Mouse (Mus musculus): ENCODE results near the gene Eps8l3. TPM values are rescaled to one million over a fixed set of nuclear protein-coding genes. Genes with fewer than 3 reads are reported as not detected.

The Eps8l3 gene
- polyA plus RNA-seq, 1 experiment from 2014 or later = 0.38 TPM

DNA sequence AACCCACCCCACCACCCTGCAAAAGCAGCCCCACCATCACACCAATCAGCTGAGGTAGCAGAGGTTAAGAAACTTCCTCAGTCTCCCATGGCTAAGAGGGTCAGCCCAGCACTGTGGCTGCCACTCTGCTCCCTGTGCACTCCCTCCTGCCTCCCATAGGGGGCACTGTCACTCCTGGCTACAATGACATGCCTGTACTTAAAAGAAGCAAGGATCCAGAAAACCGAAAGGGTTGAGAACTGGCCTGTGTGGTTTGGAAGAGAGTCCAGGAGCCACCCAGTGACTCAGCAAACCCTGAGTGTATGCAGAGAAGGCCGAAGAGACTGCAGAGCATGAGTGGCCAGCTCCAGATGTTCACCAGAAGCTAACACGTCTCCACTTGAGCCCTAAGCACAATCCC is 62.4 kb downstream of the Eps8l3 start:
- Histone ChIP-seq H3K27ac (no peak overlapping the region), H3K4me1 (peaks cover 8% of the 10 kb centered on the region), H3K9me3 (no peaks in the 10 kb centered on the region), H3K36me3 (no peaks in the 10 kb centered on the region), H3K4me3 (no peak overlapping the region), H3K27me3 (no peaks in the 10 kb centered on the region), H3K9ac (no peak overlapping the region), H3K4me2 (replicated peaks) (no peak overlapping the region)
- ATAC-seq (ENCODE audit: low FRiP score, low read depth) = no peak
- 45% methylated on average over 3 of the region's 3 CpGs for WGBS

DNA sequence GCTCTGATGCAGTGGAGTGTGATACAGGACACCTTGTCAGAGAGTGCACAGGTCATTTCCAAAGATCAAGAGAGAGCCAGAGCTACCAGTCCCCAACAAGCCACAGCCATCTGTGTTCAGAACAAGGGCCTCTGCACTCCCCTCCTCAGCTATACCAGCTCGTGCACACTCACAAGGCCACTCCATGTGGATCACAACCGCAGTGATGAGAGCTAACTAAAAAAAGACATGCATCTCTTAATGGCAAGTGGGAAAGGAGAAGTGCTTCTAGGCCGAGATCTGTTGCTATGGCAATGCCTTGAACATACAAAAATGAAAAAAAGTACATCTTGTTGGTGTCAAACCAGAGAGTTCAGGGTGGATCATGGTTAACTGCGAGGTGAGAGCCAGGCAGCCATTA is 62.8 kb downstream of the Eps8l3 start:
- no peak overlapping the region for H3K27ac ChIP-seq
- no peak overlapping the region for H3K4me2 ChIP-seq (replicated peaks)
- H3K4me1 ChIP-seq = peaks cover 8% of the 10 kb centered on the region
- no peak overlapping the region for H3K4me3 ChIP-seq
- no peaks in the 10 kb centered on the region for H3K36me3 ChIP-seq
- no peaks in the 10 kb centered on the region for H3K27me3 ChIP-seq
- H3K9me3 ChIP-seq = no peaks in the 10 kb centered on the region
- no peak for ATAC-seq (ENCODE audit: low FRiP score, low read depth)
- 79% methylated on average over 4 of the region's 4 CpGs for WGBS
- H3K9ac ChIP-seq = no peak overlapping the region

DNA sequence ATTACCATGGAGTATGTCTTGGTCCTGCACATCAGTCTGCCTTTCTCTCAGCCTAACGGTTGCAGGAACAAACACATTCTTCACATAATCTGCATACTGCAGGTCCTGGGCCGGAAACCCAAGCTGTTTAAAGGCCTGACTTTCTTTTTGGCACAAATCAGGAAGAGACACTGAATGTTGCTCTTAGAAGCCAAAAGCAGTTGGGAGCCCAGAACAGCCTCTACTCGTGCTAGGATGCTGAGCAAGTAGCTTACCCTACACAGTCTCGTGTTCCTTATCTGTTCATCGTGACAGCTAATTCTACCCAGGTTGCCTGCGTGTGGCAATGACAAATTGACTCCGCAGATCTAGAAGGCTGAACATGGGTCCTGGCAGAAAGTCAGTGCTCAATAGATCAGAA is 63.5 kb downstream of the Eps8l3 start:
- Histone ChIP-seq H3K36me3 (no peaks in the 10 kb centered on the region), H3K4me1 (peaks cover 8% of the 10 kb centered on the region), H3K4me2 (replicated peaks) (no peak overlapping the region), H3K4me3 (no peak overlapping the region), H3K9ac (no peak overlapping the region), H3K27me3 (no peaks in the 10 kb centered on the region), H3K27ac (no peak overlapping the region), H3K9me3 (no peaks in the 10 kb centered on the region)
- WGBS = 70% methylated on average over 7 of the region's 7 CpGs
- no peak for ATAC-seq (ENCODE audit: low FRiP score, low read depth)

DNA sequence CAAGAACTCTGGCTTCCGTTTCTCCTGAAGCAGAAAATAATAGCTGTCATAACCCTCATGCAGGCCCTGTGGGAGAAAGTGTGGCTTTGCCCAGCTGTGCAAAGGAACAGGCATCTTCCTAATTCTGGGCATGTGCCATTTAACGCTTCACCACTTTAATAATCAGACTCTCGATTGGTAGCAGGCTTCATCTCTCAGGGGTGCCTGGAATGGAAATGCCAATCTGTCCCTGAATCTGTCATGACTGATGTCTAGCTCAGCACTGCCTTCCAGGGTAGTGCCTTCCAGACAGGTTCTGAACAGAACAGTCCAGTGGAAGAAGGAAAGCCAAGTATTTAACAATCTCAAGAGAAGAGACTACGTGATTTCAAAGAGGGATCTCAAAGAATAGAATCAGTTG is 64.2 kb downstream of the Eps8l3 start:
- Histone ChIP-seq H3K9me3 (no peaks in the 10 kb centered on the region), H3K4me1 (peaks cover 8% of the 10 kb centered on the region), H3K9ac (no peak overlapping the region), H3K4me3 (no peak overlapping the region), H3K4me2 (replicated peaks) (no peak overlapping the region), H3K27me3 (no peaks in the 10 kb centered on the region), H3K27ac (no peak overlapping the region), H3K36me3 (no peaks in the 10 kb centered on the region)
- WGBS = 73% methylated on average over 4 of the region's 4 CpGs
- no peak for ATAC-seq (ENCODE audit: low FRiP score, low read depth)

Other genes with a start within 250 kb of the Eps8l3 start
- not detected in 2 replicates for gene Gm10961, start 245.9 kb upstream of the Eps8l3 start, polyA plus RNA-seq (2015; fragmentation: Nextera tagmentation; extraction: Ambion mirVana)
- 62.5 and 68.4 TPM in 2 replicates for gene Strip1, start 245.5 kb upstream of the Eps8l3 start, polyA plus RNA-seq (2015; fragmentation: Nextera tagmentation; extraction: Ambion mirVana)
- 83.6 and 86.4 TPM in 2 replicates for gene Ahcyl1, start 180.7 kb upstream of the Eps8l3 start, polyA plus RNA-seq (2015; fragmentation: Nextera tagmentation; extraction: Ambion mirVana)
- 8.8 and 10.2 TPM in 2 replicates for gene Csf1, start 116.8 kb upstream of the Eps8l3 start, polyA plus RNA-seq (2015; fragmentation: Nextera tagmentation; extraction: Ambion mirVana)
- 260 TPM in 2 replicates for gene Gstm5, start 18.6 kb downstream of the Eps8l3 start, polyA plus RNA-seq (2015; fragmentation: Nextera tagmentation; extraction: Ambion mirVana)
- gene Gstm7, start 54.6 kb downstream of the Eps8l3 start, polyA plus RNA-seq (2015; fragmentation: Nextera tagmentation; extraction: Ambion mirVana) = 33.3 and 33.5 TPM in 2 replicates
- gene Gstm6, start 66.5 kb downstream of the Eps8l3 start, polyA plus RNA-seq (2015; fragmentation: Nextera tagmentation; extraction: Ambion mirVana) = 10.5 and 12.0 TPM in 2 replicates
- not detected in 2 replicates for gene Gstm3, start 92.1 kb downstream of the Eps8l3 start, polyA plus RNA-seq (2015; fragmentation: Nextera tagmentation; extraction: Ambion mirVana)
- gene Gstm2, start 109.2 kb downstream of the Eps8l3 start, polyA plus RNA-seq (2015; fragmentation: Nextera tagmentation; extraction: Ambion mirVana) = 46.7 and 52.1 TPM in 2 replicates
- 42.7 and 54.9 TPM in 2 replicates for gene Gstm1, start 140.7 kb downstream of the Eps8l3 start, polyA plus RNA-seq (2015; fragmentation: Nextera tagmentation; extraction: Ambion mirVana)
- gene Gstm4, start 167.7 kb downstream of the Eps8l3 start, polyA plus RNA-seq (2015; fragmentation: Nextera tagmentation; extraction: Ambion mirVana) = 14.6 and 15.4 TPM in 2 replicates
- gene Ampd2, start 209.4 kb downstream of the Eps8l3 start, polyA plus RNA-seq (2015; fragmentation: Nextera tagmentation; extraction: Ambion mirVana) = 48.5 and 49.2 TPM in 2 replicates
- gene Gnat2, start 215.6 kb downstream of the Eps8l3 start, polyA plus RNA-seq (2015; fragmentation: Nextera tagmentation; extraction: Ambion mirVana) = 0.72 and 0.78 TPM in 2 replicates